ENCODE assay signal across 9 mouse cellular contexts in genomic region chrX:18882088-18882783, GRCm38 (mm10).
DNase-seq lines count a peak whose midpoint lies in the region; ATAC-seq and TF ChIP-seq lines count a peak whose summit lies in the region.
"Had no signal": no experiment of that assay in that cellular context is flagged by ENCODE, and none has a peak within 500 bp of the region (broad histone marks: within the 10 kb centered on the region; RNA-seq: fewer than 3 reads in every experiment).

No protein-coding gene starts in this region.

- no peak overlapping the region for H3K27ac ChIP-seq in cerebellum, adult 2 months (ENCODE audit: insufficient read depth, low read length)
- H3K27ac ChIP-seq in forebrain, embryonic 16.5 days (ENCODE audit: low read length) = no peak overlapping the region
- H3K27ac ChIP-seq: midbrain, embryonic 12.5 days had no signal

- H3K4me3 ChIP-seq in cerebellum, adult 2 months (replicated peaks; ENCODE audit: insufficient read depth, low read depth, low read length) = no peak overlapping the region
- H3K4me3 ChIP-seq in forebrain, embryonic 16.5 days (replicated peaks; ENCODE audit: low read length) = no peak overlapping the region
- H3K4me3 ChIP-seq: midbrain, embryonic 12.5 days had no signal

- 43% methylated on average over 8 of the region's 8 CpGs for WGBS in cerebellum, adult 2 months
- 57% methylated on average over 8 of the region's 8 CpGs for WGBS in forebrain, embryonic 16.5 days

- H3K9ac ChIP-seq in forebrain, embryonic 16.5 days (replicated peaks; ENCODE audit: low read depth, low read length) = no peak overlapping the region
- H3K9ac ChIP-seq: midbrain, embryonic 12.5 days had no signal

- H3K4me2 ChIP-seq in forebrain, embryonic 16.5 days (ENCODE audit: low read length) = no peak overlapping the region
- H3K4me2 ChIP-seq: midbrain, embryonic 12.5 days had no signal

- no peaks in the 10 kb centered on the region for H3K27me3 ChIP-seq in cerebellum, adult 2 months (ENCODE audit: control insufficient read depth, insufficient read depth, low read length)
- no peaks in the 10 kb centered on the region for H3K27me3 ChIP-seq in forebrain, embryonic 16.5 days (replicated peaks; ENCODE audit: control insufficient read depth, insufficient read depth, low read length)
- H3K27me3 ChIP-seq: midbrain, embryonic 12.5 days had no signal

- TF ChIP-seq CTCF in cerebellum, adult 2 months (IDR thresholded peaks at IDR 0.05; ENCODE audit: borderline replicate concordance, insufficient read depth, low read depth, low read length) = no peak

- no peak for TF ChIP-seq POLR2A in cerebellum, adult 2 months (IDR thresholded peaks at IDR 0.05; ENCODE audit: borderline replicate concordance, insufficient read depth, low read length)

- H3K36me3 ChIP-seq in forebrain, embryonic 16.5 days (ENCODE audit: control insufficient read depth, insufficient read depth) = no peaks in the 10 kb centered on the region
- H3K36me3 ChIP-seq: midbrain, embryonic 12.5 days had no signal

- DNase-seq in gastrocnemius, postnatal 10 days = peak; percentile 3
- no peak for DNase-seq in gastrocnemius, adult 8-10 months (ENCODE audit: low spot score in 2 of 2)
- DNase-seq in A20 (ENCODE audit: low read depth, low spot score) = peak; percentile 2
- DNase-seq in brain, adult 2 months (ENCODE audit: low read depth, low spot score) = peak; percentile 83
- peak; percentile 27 for DNase-seq in layer of hippocampus, adult 9-10 months (ENCODE audit: low spot score)
- DNase-seq in right cerebral cortex, adult 2 months (ENCODE audit: low spot score in 2 of 2) = peak; percentile 66 to 67
- DNase-seq in cerebellum, adult 2 months = no peak

- no peak for ATAC-seq in forebrain, embryonic 16.5 days

- no peaks in the 10 kb centered on the region for H3K4me1 ChIP-seq in cerebellum, adult 2 months (ENCODE audit: control insufficient read depth, insufficient read depth, low read length)
- no peaks in the 10 kb centered on the region for H3K4me1 ChIP-seq in forebrain, embryonic 16.5 days (replicated peaks; ENCODE audit: control insufficient read depth, insufficient read depth, low read length)
- H3K4me1 ChIP-seq: midbrain, embryonic 12.5 days had no signal

- no peaks in the 10 kb centered on the region for H3K9me3 ChIP-seq in forebrain, embryonic 16.5 days (ENCODE audit: control insufficient read depth, low read length)
- H3K9me3 ChIP-seq: midbrain, embryonic 12.5 days had no signal

Comparison
In these comparisons a context has a peak if more than half of its experiments do, and no peak if none do; other contexts are left out.
1. DNase-seq: peak in gastrocnemius, postnatal 10 days (single experiment), A20 (single experiment), brain, adult 2 months (single experiment), layer of hippocampus, adult 9-10 months (single experiment) and right cerebral cortex, adult 2 months (2 of 2); none in gastrocnemius, adult 8-10 months (0 of 2) and cerebellum, adult 2 months (0 of 2).